Mouse (Mus musculus): Measurements from ENCODE around the gene Tmem253. TPM values are rescaled to one million over a fixed set of nuclear protein-coding genes. Genes with fewer than 3 reads are reported as not detected.
A peak's percentile ranks its signal among the peaks of the same experiment; 100 is the strongest.

Gene Tmem253
- polyA plus RNA-seq, 1 experiment from 2014 or later, result 0.57 TPM

GRCm38 (mm10) chr14:52010446-52011111 is 4.9 kb upstream of the Tmem253 start:
- H3K9me3 ChIP-seq, result no peaks in the 10 kb centered on the region
- H3K4me1 ChIP-seq, result peaks cover 69% of the 10 kb centered on the region
- H3K4me3 ChIP-seq, result peak overlapping the region; percentile 53
- peaks cover 37% of the 10 kb centered on the region for H3K36me3 ChIP-seq
- under 1% methylated on average over 9 of the region's 9 CpGs for WGBS
- no peak for DNase-seq (ENCODE audit: low spot score)
- H3K27me3 ChIP-seq (ENCODE audit: insufficient read depth, poor library complexity, severe bottlenecking), result no peaks in the 10 kb centered on the region
- peak overlapping the region; percentile 82 for H3K27ac ChIP-seq

- Histone ChIP-seq H3K4me1 (peaks cover 69% of the 10 kb centered on the region), H3K27me3 (ENCODE audit: insufficient read depth, poor library complexity, severe bottlenecking) (no peaks in the 10 kb centered on the region), H3K27ac (no peak overlapping the region), H3K36me3 (peaks cover 26% of the 10 kb centered on the region), H3K4me3 (no peak overlapping the region), H3K9me3 (no peaks in the 10 kb centered on the region)
- WGBS, result 62% methylated on average over 1 of the region's 1 CpGs
- DNase-seq (ENCODE audit: low spot score), result no peak
Measured at GRCm38 (mm10) chr14:52011683-52012082, 3.8 kb upstream of the Tmem253 start.

- H3K9me3 ChIP-seq, result no peaks in the 10 kb centered on the region
- H3K4me1 ChIP-seq, result peaks cover 69% of the 10 kb centered on the region
- no peak for DNase-seq (ENCODE audit: low spot score)
- 77% methylated on average over 4 of the region's 4 CpGs for WGBS
- peaks cover 22% of the 10 kb centered on the region for H3K36me3 ChIP-seq
- no peak overlapping the region for H3K4me3 ChIP-seq
- H3K27me3 ChIP-seq (ENCODE audit: insufficient read depth, poor library complexity, severe bottlenecking), result no peaks in the 10 kb centered on the region
- no peak overlapping the region for H3K27ac ChIP-seq
Measured at GRCm38 (mm10) chr14:52012085-52012484, 3.4 kb upstream of the Tmem253 start.

GRCm38 (mm10) chr14:52012553-52012952 is 2.9 kb upstream of the Tmem253 start:
- no peaks in the 10 kb centered on the region for H3K27me3 ChIP-seq (ENCODE audit: insufficient read depth, poor library complexity, severe bottlenecking)
- 91% methylated on average over 5 of the region's 5 CpGs for WGBS
- no peak for DNase-seq (ENCODE audit: low spot score)
- H3K9me3 ChIP-seq, result no peaks in the 10 kb centered on the region
- peaks cover 17% of the 10 kb centered on the region for H3K36me3 ChIP-seq
- H3K27ac ChIP-seq, result no peak overlapping the region
- H3K4me3 ChIP-seq, result no peak overlapping the region
- peaks cover 72% of the 10 kb centered on the region for H3K4me1 ChIP-seq

- H3K9me3 ChIP-seq, result no peaks in the 10 kb centered on the region
- DNase-seq (ENCODE audit: low spot score), result no peak
- H3K4me1 ChIP-seq, result peaks cover 75% of the 10 kb centered on the region
- peak overlapping the region; percentile 82 for H3K4me3 ChIP-seq
- 71% methylated on average over 8 of the region's 8 CpGs for WGBS
- peak overlapping the region; percentile 97 for H3K27ac ChIP-seq
- H3K27me3 ChIP-seq (ENCODE audit: insufficient read depth, poor library complexity, severe bottlenecking), result no peaks in the 10 kb centered on the region
- peaks cover 15% of the 10 kb centered on the region for H3K36me3 ChIP-seq
Measured at GRCm38 (mm10) chr14:52013021-52013610, 2.3 kb upstream of the Tmem253 start.

GRCm38 (mm10) chr14:52013771-52014219 is 1.7 kb upstream of the Tmem253 start:
- Histone ChIP-seq H3K4me1 (peaks cover 74% of the 10 kb centered on the region), H3K36me3 (peaks cover 8% of the 10 kb centered on the region), H3K27me3 (ENCODE audit: insufficient read depth, poor library complexity, severe bottlenecking) (no peaks in the 10 kb centered on the region), H3K9me3 (no peaks in the 10 kb centered on the region), H3K27ac (peak overlapping the region; percentile 97), H3K4me3 (peak overlapping the region; percentile 82)
- 8% methylated on average over 18 of the region's 24 CpGs for WGBS
- no peak for DNase-seq (ENCODE audit: low spot score)

GRCm38 (mm10) chr14:52014271-52014760 is 1.1 kb upstream of the Tmem253 start:
- Histone ChIP-seq H3K27me3 (ENCODE audit: insufficient read depth, poor library complexity, severe bottlenecking) (no peaks in the 10 kb centered on the region), H3K4me1 (peaks cover 74% of the 10 kb centered on the region), H3K27ac (peak overlapping the region; percentile 97), H3K4me3 (peak overlapping the region; percentile 82), H3K9me3 (no peaks in the 10 kb centered on the region), H3K36me3 (peaks cover 3% of the 10 kb centered on the region)
- 2% methylated on average over 30 of the region's 80 CpGs for WGBS
- no peak for DNase-seq (ENCODE audit: low spot score)

- Histone ChIP-seq H3K4me3 (peak overlapping the region; percentile 82), H3K27ac (peak overlapping the region; percentile 97), H3K36me3 (no peaks in the 10 kb centered on the region), H3K9me3 (no peaks in the 10 kb centered on the region), H3K4me1 (peaks cover 69% of the 10 kb centered on the region), H3K27me3 (ENCODE audit: insufficient read depth, poor library complexity, severe bottlenecking) (no peaks in the 10 kb centered on the region)
- WGBS, result under 1% methylated on average over 25 of the region's 28 CpGs
- peak; percentile 93 for DNase-seq (ENCODE audit: low spot score)
Measured at GRCm38 (mm10) chr14:52014761-52015311, 622 bp upstream of the Tmem253 start.

- no peak for DNase-seq (ENCODE audit: low spot score)
- Histone ChIP-seq H3K27ac (peak overlapping the region; percentile 97), H3K4me3 (no peak overlapping the region), H3K27me3 (ENCODE audit: insufficient read depth, poor library complexity, severe bottlenecking) (no peaks in the 10 kb centered on the region), H3K4me1 (peaks cover 58% of the 10 kb centered on the region), H3K9me3 (no peaks in the 10 kb centered on the region), H3K36me3 (no peaks in the 10 kb centered on the region)
- WGBS, result 83% methylated on average over 13 of the region's 13 CpGs
Measured at GRCm38 (mm10) chr14:52016625-52017405, 1.4 kb downstream of the Tmem253 start.

GRCm38 (mm10) chr14:52017662-52018061 is 2.2 kb downstream of the Tmem253 start:
- peak; percentile 66 for DNase-seq (ENCODE audit: low spot score)
- H3K9me3 ChIP-seq, result no peaks in the 10 kb centered on the region
- no peak overlapping the region for H3K4me3 ChIP-seq
- H3K4me1 ChIP-seq, result peaks cover 59% of the 10 kb centered on the region
- 76% methylated on average over 4 of the region's 4 CpGs for WGBS
- no peaks in the 10 kb centered on the region for H3K27me3 ChIP-seq (ENCODE audit: insufficient read depth, poor library complexity, severe bottlenecking)
- H3K27ac ChIP-seq, result no peak overlapping the region
- no peaks in the 10 kb centered on the region for H3K36me3 ChIP-seq

- Histone ChIP-seq H3K36me3 (no peaks in the 10 kb centered on the region), H3K9me3 (no peaks in the 10 kb centered on the region), H3K27me3 (ENCODE audit: insufficient read depth, poor library complexity, severe bottlenecking) (no peaks in the 10 kb centered on the region), H3K27ac (peak overlapping the region; percentile 100), H3K4me3 (peak overlapping the region; percentile 74), H3K4me1 (peaks cover 60% of the 10 kb centered on the region)
- WGBS, result 90% methylated on average over 15 of the region's 15 CpGs
- DNase-seq (ENCODE audit: low spot score), result peak; percentile 75
Measured at GRCm38 (mm10) chr14:52018248-52019050, 3.0 kb downstream of the Tmem253 start.

GRCm38 (mm10) chr14:52019051-52019589 is 3.7 kb downstream of the Tmem253 start:
- 38% methylated on average over 12 of the region's 12 CpGs for WGBS
- peak overlapping the region; percentile 100 for H3K27ac ChIP-seq
- peaks cover 62% of the 10 kb centered on the region for H3K4me1 ChIP-seq
- peak overlapping the region; percentile 74 for H3K4me3 ChIP-seq
- H3K36me3 ChIP-seq, result no peaks in the 10 kb centered on the region
- no peak for DNase-seq (ENCODE audit: low spot score)
- H3K27me3 ChIP-seq (ENCODE audit: insufficient read depth, poor library complexity, severe bottlenecking), result no peaks in the 10 kb centered on the region
- no peaks in the 10 kb centered on the region for H3K9me3 ChIP-seq

Measured in heart, embryonic 10.5 days (tissue).